Mouse (Mus musculus): ENCODE results near the gene Padi3.

The Padi3 gene

DNA sequence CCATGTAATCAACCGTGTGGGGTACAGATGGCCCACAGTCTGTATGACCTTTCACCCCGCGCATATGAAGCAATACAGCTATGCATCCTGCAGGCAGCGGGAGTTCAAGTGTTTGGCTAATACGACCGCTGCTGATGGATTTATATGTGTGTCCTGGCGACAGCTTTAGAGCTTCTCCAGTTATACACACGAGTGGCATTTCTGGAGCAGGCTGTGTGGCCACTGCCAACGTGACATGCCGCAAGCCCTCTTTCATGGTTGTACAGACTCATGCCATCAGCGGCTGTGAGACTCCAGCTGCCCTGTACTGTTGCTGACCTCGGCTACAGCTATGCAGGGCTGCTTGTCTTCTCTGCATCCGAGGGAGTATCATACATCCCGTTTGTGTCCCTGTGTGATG, 29.9 kb downstream of the Padi3 start:
- DNase-seq (ENCODE audit: low read depth, low spot score) = no peak

DNA sequence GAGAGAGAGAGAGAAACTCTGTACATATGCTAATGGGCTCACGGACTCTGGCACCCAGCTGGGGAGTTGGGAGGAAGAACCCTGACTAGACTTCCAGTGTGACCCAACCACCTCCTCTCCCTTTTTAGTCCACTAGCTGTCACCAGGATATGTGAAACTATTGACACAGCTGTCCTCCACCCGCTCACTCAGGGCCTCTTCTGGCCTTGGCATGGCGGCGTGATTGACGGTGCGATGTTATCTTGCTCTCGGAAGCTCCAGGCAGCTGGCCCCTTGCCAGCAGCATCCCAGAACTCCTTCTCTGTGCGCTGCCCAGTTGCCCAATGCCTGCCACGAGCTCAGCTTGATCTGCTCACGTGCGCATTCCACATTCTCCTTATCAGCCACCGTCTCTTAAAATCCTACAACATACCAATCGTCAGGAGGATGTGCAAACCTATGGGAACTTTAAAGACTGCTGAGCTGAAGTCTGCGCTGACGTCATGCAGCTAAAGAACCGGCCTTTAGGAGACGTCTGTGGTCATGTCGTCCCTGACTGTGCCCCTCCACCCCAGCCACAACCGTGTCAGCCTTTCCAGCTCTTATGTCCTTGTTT, 30.5 kb downstream of the Padi3 start:
- no peak for DNase-seq (ENCODE audit: low read depth, low spot score)

DNA sequence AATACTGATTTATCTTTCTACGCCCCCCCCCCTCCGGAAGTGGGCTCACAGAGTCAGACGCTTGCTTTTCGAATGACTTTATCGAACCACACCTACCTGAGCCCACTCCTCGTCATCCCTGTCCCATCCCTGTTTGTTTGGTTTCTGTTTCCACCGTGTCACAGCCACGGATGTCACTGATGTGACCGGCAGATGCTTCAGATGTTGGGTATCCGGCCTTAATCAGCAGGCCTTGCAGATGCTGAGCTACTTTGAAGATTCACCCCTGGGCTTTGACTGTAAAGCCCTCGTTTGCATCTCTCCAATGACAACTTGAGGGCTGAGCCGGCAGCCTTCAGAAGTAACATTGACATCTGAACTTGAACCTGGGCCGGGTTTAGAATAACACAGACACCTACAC, 33.8 kb downstream of the Padi3 start:
- no peak for DNase-seq (ENCODE audit: low read depth, low spot score)

DNA sequence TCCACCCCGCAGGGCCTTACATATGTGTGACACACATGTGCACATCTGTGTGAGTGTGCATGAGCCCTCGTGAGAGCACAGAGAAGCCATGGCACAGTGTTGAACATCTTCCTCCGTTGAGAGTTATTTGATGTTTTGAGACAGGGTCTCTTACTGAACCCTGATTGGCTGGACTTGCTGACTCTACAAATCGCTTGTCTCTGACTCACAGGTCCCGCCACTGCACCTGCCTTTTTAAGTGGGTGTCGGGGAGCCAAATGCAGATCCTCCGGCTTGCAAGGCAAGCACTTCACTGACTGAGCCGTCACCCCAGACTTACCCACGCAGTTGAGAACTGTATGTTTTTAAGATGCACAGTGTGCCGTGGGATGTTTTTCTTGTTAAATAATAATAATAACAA, 34.6 kb downstream of the Padi3 start:
- no peak for DNase-seq (ENCODE audit: low read depth, low spot score)

DNA sequence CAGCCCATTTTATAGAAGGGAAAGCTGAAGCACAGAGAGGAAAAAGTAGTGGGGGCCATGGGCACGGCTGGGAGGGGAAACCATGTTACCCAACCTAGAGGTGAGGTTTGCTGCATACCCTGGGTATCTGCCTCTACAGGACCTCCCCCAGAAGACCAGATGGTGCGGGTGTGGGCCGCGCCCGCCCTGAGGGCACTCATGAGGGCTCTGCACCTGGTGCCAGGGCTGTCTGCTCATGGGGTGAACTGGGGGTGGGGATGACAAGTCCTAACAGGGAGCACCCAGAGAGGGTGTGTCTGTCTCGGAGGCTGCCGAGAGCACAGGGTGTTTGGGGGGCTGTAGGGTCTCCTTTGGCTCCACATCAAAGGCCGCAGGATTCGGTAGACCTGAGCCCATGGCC, 35.6 kb downstream of the Padi3 start:
- no peak for DNase-seq (ENCODE audit: low read depth, low spot score)

DNA sequence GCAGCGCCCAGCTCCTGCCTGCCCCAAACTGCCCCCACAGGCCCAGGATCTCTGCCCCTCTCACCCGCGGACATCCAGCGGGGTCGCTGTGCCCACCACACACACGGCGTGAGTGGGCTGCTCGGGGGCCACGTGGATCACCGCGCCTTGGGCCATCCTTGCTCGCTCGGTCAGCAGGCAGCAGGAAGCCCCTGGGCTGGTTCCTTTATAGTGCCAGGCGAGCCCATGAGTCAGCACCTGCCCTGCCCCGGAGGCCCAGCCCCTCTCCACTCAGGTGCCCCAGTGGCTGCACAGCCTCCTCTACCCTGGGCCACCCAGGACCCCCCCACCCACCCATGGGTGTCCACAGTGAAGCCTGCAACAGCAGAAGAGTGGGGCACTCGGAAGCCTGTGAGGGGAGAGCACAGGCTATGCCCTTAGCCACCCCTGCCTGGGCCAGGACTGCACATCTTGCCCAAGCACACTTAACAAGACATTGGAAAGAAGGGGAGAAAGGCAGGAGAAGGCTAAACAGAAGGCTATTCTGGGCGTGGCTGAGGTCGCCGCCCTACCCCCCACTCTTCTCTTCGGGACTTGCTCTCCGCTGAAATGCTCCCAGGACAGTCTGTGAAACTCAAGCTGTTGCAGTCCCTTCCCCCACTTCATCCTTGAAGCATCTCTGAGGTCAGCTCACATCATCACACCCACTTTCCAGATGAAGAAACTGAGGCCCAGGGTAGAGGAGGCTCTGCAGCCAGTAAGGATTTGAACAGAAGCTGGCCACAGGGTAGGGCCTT, 36.2 kb downstream of the Padi3 start, which contains the start of gene Padi4:
Gene Padi4, minus strand, starts transcription at position 212 of the 776 bp plus-strand sequence.
- no peak for DNase-seq (ENCODE audit: low read depth, low spot score)

DNA sequence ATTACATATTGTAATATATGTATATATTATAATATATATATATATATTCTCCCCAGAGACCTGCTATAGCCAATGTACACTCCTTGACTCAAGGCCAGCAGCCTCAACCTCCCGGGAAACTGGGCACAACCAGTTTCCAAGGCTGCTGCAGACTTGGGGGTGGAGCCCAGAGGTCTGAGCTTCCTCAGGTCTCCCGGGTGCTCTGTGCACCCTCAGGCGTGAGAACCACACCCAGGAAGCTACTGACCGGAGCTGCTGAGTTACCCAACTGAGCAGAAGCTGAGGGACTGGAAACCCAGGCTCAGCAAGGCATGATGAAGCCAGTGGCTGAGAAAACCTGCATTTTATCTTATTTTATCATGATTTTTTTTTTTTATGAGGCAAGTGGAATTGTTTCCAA, 39.4 kb downstream of the Padi3 start:
- DNase-seq (ENCODE audit: low read depth, low spot score) = no peak

DNA sequence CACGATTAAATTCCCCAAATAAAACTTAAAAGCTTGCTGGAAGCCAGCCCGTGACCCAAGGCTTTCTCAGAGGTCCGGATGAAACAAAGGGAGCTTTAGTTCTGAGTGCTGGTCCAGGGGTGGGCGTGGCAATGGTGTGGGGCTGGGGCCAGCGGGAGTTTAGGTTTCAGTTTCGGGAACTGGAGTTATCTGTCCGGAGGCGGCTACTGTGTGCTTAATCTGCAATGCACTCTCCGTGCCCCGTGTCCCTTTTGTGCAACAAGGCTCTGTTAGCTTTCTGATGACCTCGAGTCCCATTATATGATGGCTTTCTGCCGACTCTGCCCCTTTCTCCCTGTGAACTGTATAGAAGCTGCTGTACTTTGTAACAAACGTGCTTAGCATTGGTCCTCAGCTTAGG, 40.0 kb downstream of the Padi3 start:
- DNase-seq (ENCODE audit: low read depth, low spot score) = no peak

DNA sequence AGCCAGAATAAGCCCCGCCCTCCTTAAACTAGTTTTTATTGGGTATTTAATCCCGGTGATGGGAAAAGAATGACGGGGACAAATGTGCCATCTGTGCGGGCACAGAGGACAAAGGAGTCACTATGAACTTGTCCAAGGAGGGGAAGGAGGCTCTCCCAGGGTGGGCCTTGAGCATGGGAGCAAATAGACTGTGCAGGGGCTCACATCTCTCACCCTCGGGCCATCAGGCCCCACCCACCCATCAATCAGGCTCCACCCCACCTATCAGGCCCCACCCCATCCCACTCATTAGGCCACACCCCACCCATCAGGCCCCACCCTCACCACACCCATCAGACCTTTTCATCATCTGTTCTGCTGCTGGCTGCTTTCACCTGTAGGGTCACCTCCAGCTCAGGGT, 41.5 kb downstream of the Padi3 start:
- no peak for DNase-seq (ENCODE audit: low read depth, low spot score)

DNA sequence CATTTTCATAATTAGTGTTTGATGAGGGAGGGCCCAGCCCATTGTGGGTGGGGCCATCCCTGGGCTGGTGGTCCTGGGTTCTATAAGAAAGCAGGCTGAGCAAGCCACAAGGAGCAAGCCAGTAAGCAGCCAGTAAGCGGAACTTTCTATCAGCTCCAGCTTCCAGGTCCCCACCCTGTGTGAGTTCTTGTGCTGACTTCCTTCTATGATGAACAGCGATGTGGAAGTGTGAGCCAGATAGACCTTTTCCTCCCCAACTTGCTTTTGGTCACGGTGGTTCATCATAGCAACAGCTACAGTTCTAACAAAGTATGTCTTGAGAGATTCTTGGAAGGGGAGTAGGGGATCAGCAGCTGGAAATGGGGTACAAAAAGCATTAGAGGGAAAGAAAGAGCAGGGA, 44.5 kb downstream of the Padi3 start:
- DNase-seq (ENCODE audit: low read depth, low spot score) = no peak

DNA sequence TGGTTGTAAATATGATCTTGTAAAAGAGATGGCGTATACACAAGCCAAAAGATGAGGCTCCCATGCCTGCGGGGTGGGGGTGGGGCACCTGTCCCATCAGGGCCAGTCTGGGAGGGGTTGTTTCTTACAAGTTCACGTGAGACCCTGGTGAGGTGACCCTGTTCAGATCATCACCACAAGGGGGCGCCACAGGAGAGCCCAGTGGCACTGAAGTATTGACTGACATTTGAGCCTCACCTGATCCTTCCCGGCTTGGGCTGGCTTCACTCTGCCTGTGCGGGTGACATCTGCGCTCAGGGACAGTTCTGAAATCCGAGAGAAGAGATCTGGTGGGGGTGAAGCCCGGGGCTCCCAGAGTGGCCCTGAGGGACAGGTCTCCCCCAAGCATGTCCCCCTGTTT, 47.3 kb downstream of the Padi3 start:
- DNase-seq (ENCODE audit: low read depth, low spot score) = no peak

DNA sequence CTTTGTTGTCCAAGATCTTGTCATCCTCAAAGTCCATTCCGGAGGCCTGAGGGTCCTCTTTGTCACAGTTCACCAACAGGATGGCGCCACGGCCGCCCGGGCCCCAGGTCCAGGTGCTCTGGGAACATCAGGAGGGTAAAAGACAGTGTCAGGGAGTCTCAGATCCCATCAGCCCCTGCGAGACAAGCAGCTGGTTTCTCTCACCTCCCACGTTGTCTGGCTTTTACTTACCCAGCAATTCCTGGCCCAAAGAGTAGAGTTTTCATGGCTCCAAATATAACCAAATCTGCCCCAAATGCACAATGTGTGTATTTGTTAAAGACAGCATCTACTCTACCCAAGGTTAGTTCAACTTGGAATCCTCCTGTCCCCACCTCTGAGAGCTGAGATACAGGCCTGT, 48.8 kb downstream of the Padi3 start:
- DNase-seq (ENCODE audit: low read depth, low spot score) = no peak

DNA sequence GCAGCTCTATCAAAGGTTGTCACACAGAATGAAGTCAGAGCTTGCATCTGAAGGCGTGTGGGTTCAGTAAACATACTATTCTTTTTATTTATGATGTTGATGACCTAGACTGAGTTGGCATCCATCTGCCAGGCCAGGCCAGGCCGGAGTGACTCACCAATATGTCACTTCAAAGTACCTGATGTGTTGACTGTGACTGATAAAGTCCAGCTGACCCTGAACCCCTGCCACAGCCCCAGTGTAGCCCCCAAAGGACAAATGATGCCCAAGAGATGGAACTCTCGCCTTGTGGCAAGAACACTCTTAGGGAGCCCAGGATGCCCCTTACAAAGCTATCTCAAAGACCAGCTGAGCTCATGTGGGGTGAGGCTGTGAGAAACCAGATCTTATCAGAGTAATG, 54.6 kb downstream of the Padi3 start:
- DNase-seq (ENCODE audit: low read depth, low spot score) = no peak

DNA sequence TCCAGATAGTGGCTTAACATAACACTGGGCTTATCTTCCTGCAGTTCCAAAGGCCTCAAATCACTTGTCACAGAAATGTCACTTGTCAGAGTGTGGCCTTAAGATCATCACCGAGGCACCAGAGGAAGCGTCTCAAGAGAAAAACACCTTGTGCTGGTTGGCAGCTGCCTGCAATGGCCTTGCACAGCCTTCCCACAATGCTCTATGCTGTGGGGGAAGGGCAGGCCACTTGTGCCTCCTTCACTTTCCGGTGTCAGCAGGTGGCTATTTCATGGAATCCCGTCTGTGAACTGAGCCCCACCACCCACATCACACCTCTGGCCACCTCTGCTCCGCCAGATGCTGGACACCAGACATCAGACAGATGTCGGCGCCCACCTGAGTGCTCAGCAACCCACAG, 57.1 kb downstream of the Padi3 start:
- DNase-seq (ENCODE audit: low read depth, low spot score) = no peak

DNA sequence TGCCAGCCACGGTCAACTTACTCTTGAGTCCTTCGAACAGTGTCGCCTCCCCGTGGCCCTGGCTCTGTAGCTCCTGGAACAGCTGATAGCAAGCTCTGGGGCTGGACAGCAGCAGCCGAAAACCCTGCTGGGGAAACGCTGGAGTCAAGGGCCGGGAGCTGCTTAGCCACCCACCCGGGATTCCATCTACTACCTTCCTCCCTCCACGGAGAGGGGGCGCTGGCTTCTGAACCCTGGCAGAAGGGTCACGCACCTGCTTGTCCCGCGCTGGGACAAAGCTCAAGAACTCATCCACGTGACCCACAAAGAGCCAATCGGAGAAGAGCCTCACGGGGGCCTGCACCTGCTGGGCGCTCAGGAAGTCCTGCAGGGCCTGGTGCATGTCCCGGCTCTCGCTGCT, 60.1 kb downstream of the Padi3 start:
- no peak for DNase-seq (ENCODE audit: low read depth, low spot score)

DNA sequence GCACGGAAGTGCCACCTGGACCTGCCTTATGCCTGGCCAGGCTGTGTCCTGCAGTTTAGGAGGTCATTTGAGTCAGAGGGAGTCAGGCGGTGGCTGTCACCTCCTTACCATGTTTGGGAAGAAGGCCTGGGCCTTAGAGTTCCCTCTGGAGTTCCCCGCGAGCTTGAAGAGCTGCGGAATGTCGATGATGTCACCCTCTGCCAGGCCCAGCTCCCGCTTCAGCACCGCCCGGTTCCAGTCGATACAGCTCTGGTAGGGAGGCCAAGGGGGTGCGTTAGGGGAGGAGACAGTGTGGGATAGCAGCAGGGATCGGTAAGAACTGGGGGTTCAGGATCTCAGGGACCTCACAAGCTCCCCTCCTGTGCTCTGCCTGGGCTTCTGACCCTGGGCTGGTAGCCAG, 62.5 kb downstream of the Padi3 start:
- no peak for DNase-seq (ENCODE audit: low read depth, low spot score)

DNA sequence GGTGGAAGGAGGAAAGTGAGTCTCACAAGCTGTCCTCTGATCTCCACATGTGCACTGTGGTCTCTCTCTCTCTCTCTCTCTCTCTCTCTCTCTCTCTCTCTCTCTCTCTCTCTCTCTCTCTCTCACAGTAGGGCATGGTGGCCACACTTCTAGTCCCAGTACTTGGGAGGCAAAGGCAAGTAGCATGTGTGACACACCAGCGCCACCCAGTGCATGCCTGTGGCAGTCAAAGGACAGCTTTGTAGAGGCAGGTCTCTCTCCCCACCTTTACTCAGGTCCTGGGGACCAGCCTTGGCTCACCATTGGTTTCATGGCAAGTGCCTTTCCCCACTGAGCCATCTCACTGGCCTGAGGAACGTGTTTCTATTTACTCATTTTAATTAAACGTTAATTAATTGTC, 65.8 kb downstream of the Padi3 start:
- no peak for DNase-seq (ENCODE audit: low read depth, low spot score)

DNA sequence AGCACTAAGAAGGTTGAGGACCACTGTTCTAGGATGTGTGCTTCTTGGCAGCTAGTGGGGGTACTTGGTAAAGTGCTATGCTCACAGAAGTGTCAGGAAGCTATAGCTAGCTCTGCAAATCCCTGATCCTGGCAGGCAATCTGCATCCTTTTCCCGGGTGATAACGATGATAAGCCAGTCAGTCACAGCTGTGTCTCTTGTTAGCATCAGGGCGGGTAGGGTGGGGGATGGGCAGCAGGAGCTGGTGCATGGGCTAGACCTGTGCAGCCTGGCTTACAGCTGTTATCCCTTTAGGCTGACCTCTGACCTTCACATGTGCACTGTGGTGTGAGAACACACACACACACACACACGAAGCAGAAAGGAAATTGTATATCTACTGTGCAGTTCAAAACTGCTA, 67.4 kb downstream of the Padi3 start:
- DNase-seq (ENCODE audit: low read depth, low spot score) = no peak

DNA sequence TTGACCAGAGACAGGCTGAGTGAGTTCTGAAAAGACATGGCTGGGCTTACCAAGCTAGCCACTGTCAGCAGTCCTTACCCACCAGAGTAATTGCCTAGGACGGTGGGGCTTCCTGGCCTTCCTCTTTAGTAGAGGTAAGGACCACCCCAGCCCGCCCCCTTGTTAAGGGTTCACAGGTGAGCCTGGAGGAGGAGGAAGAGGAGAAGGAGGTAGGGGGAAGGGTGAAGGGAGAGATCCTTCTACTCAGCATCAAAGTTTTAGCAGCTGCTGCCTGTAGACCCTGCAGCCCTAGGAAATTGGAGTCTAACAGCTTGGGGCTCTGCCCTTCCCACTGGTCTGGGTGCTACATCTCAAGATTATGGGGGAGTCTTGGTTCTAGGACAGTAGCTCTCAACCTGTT, 67.9 kb downstream of the Padi3 start, which contains the start of gene Padi6:
Gene Padi6, minus strand, starts transcription at position 101 of the 400 bp plus-strand sequence.
- no peak for DNase-seq (ENCODE audit: low read depth, low spot score)

DNA sequence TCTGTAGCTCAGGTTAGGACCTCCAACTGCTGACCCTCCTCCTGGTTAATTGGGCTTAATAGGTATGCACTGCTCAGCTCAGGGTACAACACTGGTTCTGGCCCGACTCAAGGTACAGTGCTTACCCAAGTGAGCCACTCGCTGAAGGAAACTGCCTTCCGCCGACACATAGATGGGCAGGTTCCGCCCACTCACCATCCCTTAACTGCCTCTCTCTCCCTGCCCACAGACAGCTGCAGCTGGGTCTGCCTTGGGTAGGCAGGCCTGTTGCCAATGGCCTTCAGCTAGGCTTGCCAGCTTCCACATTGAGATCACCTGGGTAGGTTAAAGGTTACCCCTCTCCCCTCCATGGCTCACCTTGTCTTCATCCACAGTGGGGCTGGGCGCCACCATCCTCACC, 69.0 kb downstream of the Padi3 start:
- no peak for DNase-seq (ENCODE audit: low read depth, low spot score)

DNA sequence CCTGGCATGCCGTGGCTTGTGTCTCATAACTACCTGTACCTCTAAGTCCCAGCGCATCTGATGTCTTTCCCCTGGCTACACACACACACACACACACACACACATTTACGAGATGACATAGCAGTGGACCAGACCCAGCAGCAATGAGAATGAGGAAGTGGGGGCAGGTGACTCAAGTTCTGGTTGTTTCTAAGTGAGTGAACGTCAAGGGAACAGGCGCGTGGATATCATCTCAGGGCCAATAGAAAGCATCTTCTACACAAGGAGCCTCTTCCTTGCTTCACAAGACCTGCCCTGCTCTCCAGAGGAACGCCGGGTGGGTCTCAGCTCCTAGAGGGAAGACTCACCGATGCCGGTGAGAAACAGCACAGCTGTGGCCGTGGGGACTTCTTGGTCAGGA, 69.8 kb downstream of the Padi3 start:
- no peak for DNase-seq (ENCODE audit: low read depth, low spot score)
